Mouse (Mus musculus) forebrain, embryonic 11.5 days (tissue): ENCODE results near the gene Zfand6. TPM values are rescaled to one million over a fixed set of nuclear protein-coding genes. Genes with fewer than 3 reads are reported as not detected.

Experiments used
- ATAC-seq: fragments of 200-750 bp; cut with Nextera tagmentation; replicated peaks from 2 replicates; pipeline ENCODE4 v1.8.0; 2017; ENCODE audit warnings: moderate TSS enrichment; ENCODE audit not compliant: low FRiP score
- DNase-seq: peaks from one replicate; pipeline ENCODE4 v3.0.0-alpha.2; 2017; ENCODE audit warnings: low spot score
- H3K27ac ChIP-seq: fragments of 300-500 bp; sonication (generic); 2 replicates; pipeline ENCODE4 v1.5.1; 2014; ENCODE audit warnings: low read depth, low read length
- H3K27me3 ChIP-seq: fragments of 300-500 bp; sonication (generic); 2 replicates; pipeline ENCODE4 v1.6.1; 2014; ENCODE audit warnings: mild to moderate bottlenecking, low read length, mixed read lengths; ENCODE audit not compliant: control insufficient read depth, insufficient read depth
- H3K36me3 ChIP-seq: fragments of 300-500 bp; sonication (generic); 2 replicates; pipeline ENCODE4 v1.6.1; 2014; ENCODE audit warnings: mild to moderate bottlenecking, low read length, moderate library complexity, mixed read lengths; ENCODE audit not compliant: control insufficient read depth, insufficient read depth
- H3K4me1 ChIP-seq: fragments of 300-500 bp; sonication (generic); replicated peaks from 2 replicates; pipeline ENCODE4 v1.6.1; 2014; ENCODE audit warnings: low read length, mixed read lengths; ENCODE audit not compliant: control insufficient read depth, insufficient read depth
- H3K4me2 ChIP-seq: fragments of 300-500 bp; sonication (generic); 2 replicates; pipeline ENCODE4 v1.6.1; 2014; ENCODE audit warnings: low read depth, mild to moderate bottlenecking, low read length, moderate library complexity, mixed read lengths; ENCODE audit not compliant: severe bottlenecking
- H3K4me3 ChIP-seq: fragments of 300-500 bp; sonication (generic); 2 replicates; pipeline ENCODE4 v1.5.1; 2014; ENCODE audit warnings: low read depth, low read length
- H3K9ac ChIP-seq: fragments of 300-500 bp; sonication (generic); 2 replicates; pipeline ENCODE4 v1.6.1; 2014; ENCODE audit warnings: low read length
- H3K9me3 ChIP-seq: fragments of 300-500 bp; sonication (generic); 2 replicates; pipeline ENCODE4 v1.6.1; 2016; ENCODE audit warnings: low read length, mixed read lengths; ENCODE audit not compliant: control insufficient read depth
- WGBS: fragments of 180-500 bp; shearing (Covaris S2); extraction: QIAGEN DNeasy Blood & Tissue Kit; methylation state at CpG from one replicate; pipeline ENCODE4 v1.1.7; 2014; 5-methylcytosine and 5-hydroxymethylcytosine counted together
- polyA plus RNA-seq: library from polyadenylated mRNA; unstranded; fragments of >200 nt; fragmentation: Nextera tagmentation; extraction: Ambion mirVana; gene quantifications from 2 replicates; pipeline ENCODE4 v1.2.1, GENCODE M21; 2014

Zfand6 gene
- 193 and 208 TPM in 2 replicates for polyA plus RNA-seq

DNA sequence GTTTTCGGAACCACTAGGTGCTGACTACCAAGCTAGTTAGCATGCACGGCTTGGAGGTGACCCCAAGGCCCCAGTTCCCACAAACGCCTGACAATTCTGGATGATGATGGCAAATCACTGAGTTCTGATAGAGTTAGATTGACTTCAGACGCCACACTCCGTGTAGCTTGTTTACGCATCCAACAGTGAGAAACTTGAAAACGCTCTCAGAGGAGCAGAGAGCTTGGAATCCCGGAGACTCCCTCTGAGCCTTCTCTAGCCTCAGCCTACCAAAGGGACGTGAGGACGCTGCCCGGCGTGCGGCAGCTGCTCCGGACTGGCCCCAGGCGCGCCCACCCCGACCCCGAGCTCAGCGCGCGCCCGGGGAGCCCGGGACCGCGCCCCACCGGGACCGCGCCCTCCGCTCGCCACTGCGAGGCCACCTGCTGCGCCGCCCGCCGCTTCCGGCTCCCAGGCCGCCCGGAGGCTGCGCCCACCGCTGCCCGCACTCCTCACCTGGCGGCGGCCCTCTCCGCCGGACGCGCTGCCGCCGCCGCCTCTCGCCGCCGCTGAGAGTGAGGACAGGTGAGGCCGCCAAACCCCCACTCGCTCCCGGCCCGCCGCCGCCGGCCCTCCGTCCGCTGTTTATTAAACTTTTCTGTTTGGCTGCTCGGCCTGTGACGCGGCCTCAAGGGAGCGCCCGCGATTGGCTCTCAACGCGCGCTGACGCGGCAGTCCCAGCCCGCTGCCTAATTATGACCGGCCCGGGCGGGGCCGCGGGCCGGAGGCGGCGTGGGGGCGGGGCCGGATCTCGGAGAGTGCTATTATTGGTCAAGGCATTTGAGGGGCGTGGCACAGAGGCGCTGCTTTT lies at the start of gene Zfand6:
Zfand6 (minus strand) TSS at position 709 of the 850 bp plus-strand sequence.
- peak within 1 kb of the TSS; percentile 83 for H3K4me3 ChIP-seq
- no peaks in the 10 kb centered on the region; the same call in 1 of the 2 replicates for H3K4me1 ChIP-seq
- H3K4me2 ChIP-seq = peak within 1 kb of the TSS; percentile 80
- peak within 1 kb of the TSS; percentile 70 for H3K9ac ChIP-seq
- no peaks in the 10 kb centered on the region for H3K36me3 ChIP-seq
- H3K9me3 ChIP-seq = no peaks in the 10 kb centered on the region
- peak; percentile 99 for ATAC-seq
- H3K27me3 ChIP-seq = no peaks in the 10 kb centered on the region
- WGBS = under 1% methylated on average over 65 of the region's 87 CpGs
- peak within 1 kb of the TSS; percentile 79 for H3K27ac ChIP-seq
- DNase-seq = peak; percentile 98

DNA sequence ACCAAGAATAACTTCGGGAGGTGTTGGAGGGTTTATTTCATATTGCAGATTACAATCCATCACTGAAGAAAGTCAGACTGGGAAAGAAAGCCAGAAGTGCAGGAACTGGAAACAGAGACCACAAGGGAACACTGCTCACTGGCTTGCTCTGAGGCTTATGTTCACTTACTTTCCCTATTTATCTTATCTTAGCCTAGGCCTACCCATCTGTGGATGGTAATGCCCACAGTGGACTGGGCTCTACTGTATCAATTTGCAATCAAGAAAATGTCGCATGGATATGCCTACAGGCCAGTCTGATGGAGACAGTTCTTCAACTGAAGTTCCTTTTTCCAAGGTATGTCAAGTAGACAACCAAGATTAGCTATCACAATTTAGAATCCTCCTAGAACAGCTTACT lies 47.0 kb upstream of the Zfand6 start:
- no peak for ATAC-seq
- Histone ChIP-seq H3K27ac (no peak overlapping the region), H3K36me3 (no peaks in the 10 kb centered on the region), H3K9me3 (no peaks in the 10 kb centered on the region), H3K4me2 (no peak overlapping the region), H3K4me3 (no peak overlapping the region), H3K27me3 (no peaks in the 10 kb centered on the region), H3K9ac (no peak overlapping the region), H3K4me1 (no peaks in the 10 kb centered on the region)
- 86% methylated on average over 2 of the region's 2 CpGs for WGBS
- DNase-seq = no peak

DNA sequence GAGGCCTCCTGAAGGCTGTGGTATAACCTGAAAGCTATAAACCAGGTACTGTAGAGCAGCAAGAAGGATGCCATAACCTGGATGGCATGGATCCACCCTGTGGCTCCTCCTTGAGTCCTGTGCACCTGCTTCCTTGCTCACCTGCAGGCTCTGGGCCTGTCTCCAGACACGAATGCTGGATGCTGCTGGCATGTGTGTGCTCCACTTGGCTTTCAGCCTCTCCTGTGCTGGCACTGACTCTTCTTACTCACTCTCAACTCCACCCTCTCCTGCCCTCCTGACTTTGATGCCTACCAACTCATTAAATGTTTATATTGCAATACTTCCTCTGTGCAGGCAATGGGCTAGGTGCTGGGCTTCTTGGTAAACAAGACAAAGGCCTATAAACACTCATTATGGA lies 43.3 kb upstream of the Zfand6 start:
- 92% methylated on average over 1 of the region's 1 CpGs for WGBS
- no peaks in the 10 kb centered on the region for H3K4me1 ChIP-seq
- DNase-seq = no peak
- no peak overlapping the region for H3K27ac ChIP-seq
- no peak for ATAC-seq
- no peak overlapping the region for H3K9ac ChIP-seq
- H3K27me3 ChIP-seq = no peaks in the 10 kb centered on the region
- no peak overlapping the region for H3K4me2 ChIP-seq
- H3K36me3 ChIP-seq = no peaks in the 10 kb centered on the region
- H3K9me3 ChIP-seq = no peaks in the 10 kb centered on the region
- H3K4me3 ChIP-seq = no peak overlapping the region

DNA sequence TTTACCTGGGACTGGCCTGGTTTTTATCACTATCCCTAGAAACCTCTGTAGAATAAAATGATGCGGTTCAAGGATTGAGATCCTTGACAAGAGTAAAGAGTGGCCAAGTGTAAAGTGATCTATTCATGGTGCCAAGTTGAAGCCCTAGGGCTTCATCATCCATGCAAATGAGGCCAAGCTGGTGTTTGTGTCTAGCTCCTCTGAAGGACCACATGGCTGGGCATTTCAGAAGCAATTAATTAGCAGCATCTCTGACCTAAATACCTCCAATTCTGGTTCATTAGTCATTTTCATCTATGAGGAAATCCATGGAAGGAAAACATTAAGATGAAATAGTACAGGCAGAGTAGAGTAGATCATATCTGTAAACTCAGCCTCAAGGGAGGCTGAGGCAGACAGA lies 42.3 kb upstream of the Zfand6 start:
- Histone ChIP-seq H3K27ac (no peak overlapping the region), H3K4me2 (no peak overlapping the region), H3K27me3 (no peaks in the 10 kb centered on the region), H3K36me3 (no peaks in the 10 kb centered on the region), H3K9ac (no peak overlapping the region), H3K4me3 (no peak overlapping the region), H3K4me1 (no peaks in the 10 kb centered on the region), H3K9me3 (no peaks in the 10 kb centered on the region)
- 95% methylated on average over 1 of the region's 1 CpGs for WGBS
- ATAC-seq = no peak
- DNase-seq = no peak

DNA sequence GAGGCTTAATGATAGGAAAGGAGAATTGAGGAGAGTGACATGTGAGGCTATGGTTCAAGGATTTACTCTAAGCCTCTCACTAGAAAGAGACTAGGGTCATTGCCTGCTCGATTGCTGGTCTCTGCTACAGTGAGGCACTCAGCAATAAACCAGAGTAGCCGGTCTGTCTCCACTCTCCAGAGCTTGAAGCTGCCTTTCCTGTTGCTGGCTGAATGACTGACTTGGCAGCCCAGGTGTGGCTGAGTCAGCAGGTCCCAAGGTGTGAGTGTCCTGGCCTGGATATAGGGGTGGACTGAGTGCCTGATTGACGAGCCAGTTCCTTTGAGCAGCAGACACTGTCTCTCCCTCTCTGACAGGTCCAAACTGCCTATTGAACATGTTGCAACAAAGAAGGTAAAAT lies 41.3 kb upstream of the Zfand6 start:
- no peaks in the 10 kb centered on the region for H3K9me3 ChIP-seq
- no peak for ATAC-seq
- H3K27ac ChIP-seq = no peak overlapping the region
- H3K4me1 ChIP-seq = no peaks in the 10 kb centered on the region
- no peak for DNase-seq
- no peak overlapping the region for H3K4me3 ChIP-seq
- H3K4me2 ChIP-seq = no peak overlapping the region
- H3K36me3 ChIP-seq = no peaks in the 10 kb centered on the region
- H3K27me3 ChIP-seq = no peaks in the 10 kb centered on the region
- no peak overlapping the region for H3K9ac ChIP-seq
- WGBS = 87% methylated on average over 3 of the region's 3 CpGs

DNA sequence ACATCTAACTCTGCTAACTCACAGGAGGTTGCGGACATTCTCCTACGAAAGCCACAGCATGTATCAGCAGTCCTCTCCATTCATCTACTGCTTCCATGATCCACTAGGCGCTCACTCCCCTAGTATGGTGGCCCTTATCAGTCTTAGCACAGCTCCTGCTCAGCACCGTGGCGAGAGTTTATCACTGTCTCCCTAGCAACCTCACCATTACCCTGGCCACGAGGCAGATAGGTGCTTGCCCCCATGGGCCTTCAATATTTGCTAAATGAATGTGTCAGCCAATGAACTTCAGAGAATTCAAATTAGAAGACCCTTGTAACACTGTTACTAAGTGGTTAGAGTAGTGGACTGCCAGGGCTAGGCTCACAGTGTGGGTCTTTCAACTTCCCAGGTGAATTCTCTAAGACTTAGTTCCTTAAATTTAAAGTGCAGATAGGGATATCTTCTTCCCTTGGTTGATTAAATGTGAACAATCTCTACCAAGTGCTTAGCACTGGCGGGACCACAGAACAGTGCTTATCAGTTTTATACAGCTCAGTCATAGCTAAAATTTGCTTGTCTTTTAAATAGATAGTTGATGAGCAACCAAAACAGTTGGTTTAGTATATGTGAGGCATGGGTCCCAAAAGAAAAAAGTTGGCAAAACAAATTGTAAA lies 33.2 kb upstream of the Zfand6 start:
- H3K4me1 ChIP-seq = no peaks in the 10 kb centered on the region
- H3K9me3 ChIP-seq = no peaks in the 10 kb centered on the region
- H3K9ac ChIP-seq = no peak overlapping the region
- no peak overlapping the region for H3K27ac ChIP-seq
- H3K4me2 ChIP-seq = no peak overlapping the region
- 79% methylated on average over 7 of the region's 7 CpGs for WGBS
- no peaks in the 10 kb centered on the region for H3K27me3 ChIP-seq
- DNase-seq = no peak
- no peak for ATAC-seq
- H3K36me3 ChIP-seq = no peaks in the 10 kb centered on the region
- no peak overlapping the region for H3K4me3 ChIP-seq

DNA sequence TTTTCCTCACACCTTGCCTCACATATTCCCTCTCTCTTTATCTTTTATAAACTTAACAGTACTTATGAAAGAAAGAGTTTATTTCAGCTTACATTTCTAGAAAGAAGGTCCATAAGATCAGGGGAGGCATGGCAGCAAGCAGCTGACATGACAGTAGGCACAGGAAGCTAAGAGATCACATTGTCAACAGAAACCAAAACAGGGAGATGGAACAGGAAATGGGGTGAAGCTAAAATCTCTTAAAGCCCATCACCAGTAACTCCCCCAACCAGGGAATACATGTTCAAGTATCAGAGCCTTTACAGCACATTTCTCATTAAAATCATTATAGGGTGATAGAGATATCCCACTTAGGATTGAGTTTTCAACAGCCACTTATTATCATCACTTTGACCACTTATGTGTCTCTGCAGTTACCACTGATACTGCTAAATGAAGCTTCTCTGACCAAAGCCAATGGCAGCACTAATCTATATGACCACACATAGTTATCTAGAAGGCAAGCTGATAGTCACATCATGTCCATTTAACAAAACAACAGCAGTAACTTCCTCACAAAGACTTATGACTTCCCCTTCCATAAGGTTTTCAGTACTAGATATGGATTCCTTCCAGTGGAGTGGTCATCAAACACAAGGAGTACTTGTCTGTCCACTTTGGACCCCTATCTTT lies 20.7 kb upstream of the Zfand6 start:
- H3K4me2 ChIP-seq = no peak overlapping the region
- no peak overlapping the region for H3K4me3 ChIP-seq
- no peak overlapping the region for H3K27ac ChIP-seq
- no peaks in the 10 kb centered on the region for H3K4me1 ChIP-seq
- no peak overlapping the region for H3K9ac ChIP-seq
- no peaks in the 10 kb centered on the region for H3K27me3 ChIP-seq
- H3K36me3 ChIP-seq = no peaks in the 10 kb centered on the region
- no peak for DNase-seq
- ATAC-seq = no peak
- no peaks in the 10 kb centered on the region for H3K9me3 ChIP-seq

DNA sequence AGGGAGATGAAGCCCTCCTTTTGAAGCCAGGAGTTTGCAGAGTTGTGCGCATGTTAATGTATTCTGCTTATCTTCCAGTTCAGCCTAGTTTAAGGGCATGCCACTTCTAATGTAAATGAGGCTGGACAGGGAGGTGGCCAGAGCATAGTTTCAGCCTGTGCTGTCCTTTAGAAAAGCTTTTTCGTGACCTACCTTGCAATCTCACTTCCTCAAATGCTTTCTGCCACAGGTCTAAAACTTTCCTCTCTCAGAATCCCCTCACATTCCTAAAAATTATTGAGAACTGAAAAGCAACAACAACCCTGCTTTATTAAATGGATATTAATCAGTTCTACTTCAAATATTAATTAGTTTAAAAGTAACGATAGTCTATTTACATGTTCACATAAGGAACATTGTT lies 17.1 kb upstream of the Zfand6 start:
- Histone ChIP-seq H3K9me3 (no peaks in the 10 kb centered on the region), H3K4me3 (no peak overlapping the region), H3K27ac (no peak overlapping the region), H3K36me3 (no peaks in the 10 kb centered on the region), H3K9ac (no peak overlapping the region), H3K4me1 (no peaks in the 10 kb centered on the region), H3K27me3 (no peaks in the 10 kb centered on the region), H3K4me2 (no peak overlapping the region)
- DNase-seq = no peak
- 89% methylated on average over 3 of the region's 3 CpGs for WGBS
- no peak for ATAC-seq
